Mouse (Mus musculus): Measurements from ENCODE around the gene Khdrbs2. TPM values are rescaled to one million over a fixed set of nuclear protein-coding genes. Genes with fewer than 3 reads are reported as not detected.

Gene Khdrbs2
- polyA plus RNA-seq, 1 experiment from 2014 or later: 1.2 TPM

GRCm38 (mm10) chr1:32633404-32633803 lies 460.9 kb downstream of the Khdrbs2 start:
- Histone ChIP-seq H3K9ac (no peak overlapping the region), H3K27me3 (replicated peaks) (no peaks in the 10 kb centered on the region), H3K36me3 (no peaks in the 10 kb centered on the region), H3K27ac (ENCODE audit: poor library complexity, severe bottlenecking) (no peak overlapping the region), H3K9me3 (replicated peaks) (no peaks in the 10 kb centered on the region), H3K4me3 (no peak overlapping the region), H3K4me2 (no peak overlapping the region), H3K4me1 (replicated peaks) (no peaks in the 10 kb centered on the region)
- ATAC-seq (ENCODE audit: insufficient number of reproducible peaks, low FRiP score): no peak
- 80% methylated on average over 4 of the region's 4 CpGs for WGBS

GRCm38 (mm10) chr1:32639118-32639517 lies 466.6 kb downstream of the Khdrbs2 start:
- Histone ChIP-seq H3K27ac (ENCODE audit: poor library complexity, severe bottlenecking) (no peak overlapping the region), H3K9me3 (replicated peaks) (no peaks in the 10 kb centered on the region), H3K4me2 (no peak overlapping the region), H3K4me3 (no peak overlapping the region), H3K9ac (no peak overlapping the region), H3K27me3 (replicated peaks) (no peaks in the 10 kb centered on the region), H3K36me3 (no peaks in the 10 kb centered on the region), H3K4me1 (replicated peaks) (no peaks in the 10 kb centered on the region)
- ATAC-seq (ENCODE audit: insufficient number of reproducible peaks, low FRiP score): no peak
- 73% methylated on average over 5 of the region's 5 CpGs for WGBS

- WGBS: 76% methylated on average over 3 of the region's 3 CpGs
- H3K9me3 ChIP-seq (replicated peaks): no peaks in the 10 kb centered on the region
- H3K4me3 ChIP-seq: no peak overlapping the region
- H3K9ac ChIP-seq: no peak overlapping the region
- no peaks in the 10 kb centered on the region for H3K36me3 ChIP-seq
- H3K27me3 ChIP-seq (replicated peaks): no peaks in the 10 kb centered on the region
- no peaks in the 10 kb centered on the region for H3K4me1 ChIP-seq (replicated peaks)
- ATAC-seq (ENCODE audit: insufficient number of reproducible peaks, low FRiP score): no peak
- H3K27ac ChIP-seq (ENCODE audit: poor library complexity, severe bottlenecking): no peak overlapping the region
- H3K4me2 ChIP-seq: no peak overlapping the region
Observed at GRCm38 (mm10) chr1:32649647-32650209, 477.2 kb downstream of the Khdrbs2 start.

GRCm38 (mm10) chr1:32693806-32694205 lies 521.3 kb downstream of the Khdrbs2 start:
- Histone ChIP-seq H3K4me2 (no peak overlapping the region), H3K9ac (no peak overlapping the region), H3K27ac (ENCODE audit: poor library complexity, severe bottlenecking) (no peak overlapping the region), H3K4me3 (no peak overlapping the region), H3K9me3 (replicated peaks) (no peaks in the 10 kb centered on the region; the same call in 1 of the 2 replicates), H3K36me3 (no peaks in the 10 kb centered on the region), H3K27me3 (replicated peaks) (no peaks in the 10 kb centered on the region), H3K4me1 (replicated peaks) (no peaks in the 10 kb centered on the region)
- ATAC-seq (ENCODE audit: insufficient number of reproducible peaks, low FRiP score): no peak
- 41% methylated on average over 9 of the region's 9 CpGs for WGBS

- Histone ChIP-seq H3K9me3 (replicated peaks) (peaks cover 2% of the 10 kb centered on the region; the same call in 1 of the 2 replicates), H3K4me1 (replicated peaks) (no peaks in the 10 kb centered on the region), H3K9ac (no peak overlapping the region), H3K27me3 (replicated peaks) (no peaks in the 10 kb centered on the region), H3K4me2 (no peak overlapping the region), H3K36me3 (no peaks in the 10 kb centered on the region), H3K4me3 (no peak overlapping the region), H3K27ac (ENCODE audit: poor library complexity, severe bottlenecking) (no peak overlapping the region)
- 87% methylated on average over 4 of the region's 4 CpGs for WGBS
- ATAC-seq (ENCODE audit: insufficient number of reproducible peaks, low FRiP score): no peak
Observed at GRCm38 (mm10) chr1:32700132-32700531, 527.6 kb downstream of the Khdrbs2 start.

GRCm38 (mm10) chr1:32701267-32701666 lies 528.8 kb downstream of the Khdrbs2 start:
- 85% methylated on average over 3 of the region's 3 CpGs for WGBS
- no peaks in the 10 kb centered on the region for H3K36me3 ChIP-seq

More at GRCm38 (mm10) chr1:32701267-32701666, 528.8 kb downstream of the Khdrbs2 start:
- Histone ChIP-seq H3K9ac (no peak overlapping the region), H3K4me2 (no peak overlapping the region), H3K4me1 (replicated peaks) (no peaks in the 10 kb centered on the region), H3K4me3 (no peak overlapping the region), H3K27me3 (replicated peaks) (no peaks in the 10 kb centered on the region), H3K9me3 (replicated peaks) (0 out of 2 replicates have a peak, but pooled peaks cover 2% of the 10 kb centered on the region), H3K27ac (ENCODE audit: poor library complexity, severe bottlenecking) (no peak overlapping the region)
- no peak for ATAC-seq (ENCODE audit: insufficient number of reproducible peaks, low FRiP score)
